Mouse (Mus musculus) kidney, postnatal 0 days (tissue): ENCODE data around the gene 1700020D05Rik. TPM values are rescaled to one million over a fixed set of nuclear protein-coding genes. Genes with fewer than 3 reads are reported as not detected.

Experiments used
- ATAC-seq: fragments of 200-750 bp; cut with Nextera tagmentation; replicated peaks from 2 replicates; pipeline ENCODE4 v1.8.0; 2017; ENCODE audit warnings: low read depth, moderate number of reproducible peaks, moderate TSS enrichment, moderate library complexity; ENCODE audit not compliant: low FRiP score
- DNase-seq: peaks from one replicate; pipeline ENCODE4 v3.0.0-alpha.2; 2016; ENCODE audit warnings: low spot score
- H3K27ac ChIP-seq: fragments of 300-500 bp; sonication (generic); 2 replicates; pipeline ENCODE4 v1.5.1; 2014; ENCODE audit warnings: mild to moderate bottlenecking
- H3K27me3 ChIP-seq: fragments of 300-500 bp; sonication (generic); 2 replicates; pipeline ENCODE4 v1.6.1; 2014; ENCODE audit warnings: low read length, mixed read lengths; ENCODE audit not compliant: insufficient read depth
- H3K36me3 ChIP-seq: fragments of 300-500 bp; sonication (generic); 2 replicates; pipeline ENCODE4 v1.6.1; 2014; ENCODE audit warnings: low read length, mixed read lengths; ENCODE audit not compliant: insufficient read depth
- H3K4me1 ChIP-seq: fragments of 300-500 bp; sonication (generic); replicated peaks from 2 replicates; pipeline ENCODE4 v1.6.1; 2014; ENCODE audit warnings: antibody characterized with exemption, low read length, mixed read lengths; ENCODE audit not compliant: insufficient read depth
- H3K4me2 ChIP-seq: fragments of 300-500 bp; sonication (generic); 2 replicates; pipeline ENCODE4 v1.6.1; 2014; ENCODE audit warnings: mild to moderate bottlenecking, low read length, moderate library complexity, mixed read lengths
- H3K4me3 ChIP-seq: fragments of 300-500 bp; sonication (generic); replicated peaks from 2 replicates; pipeline ENCODE4 v1.5.1; 2014; ENCODE audit warnings: low read depth, low read length
- H3K9ac ChIP-seq: fragments of 300-500 bp; sonication (generic); 2 replicates; pipeline ENCODE4 v1.6.1; 2014; ENCODE audit warnings: low read depth, low read length
- H3K9me3 ChIP-seq: fragments of 300-500 bp; sonication (generic); replicated peaks from 2 replicates; pipeline ENCODE4 v1.6.1; 2016; ENCODE audit warnings: low read length, inconsistent platforms, mixed read lengths
- CTCF ChIP-seq: IDR thresholded peaks from 2 replicates; pipeline ENCODE4 v1.5.1; 2016; ENCODE audit warnings: antibody characterized with exemption, low read depth, mild to moderate bottlenecking, moderate library complexity
- WGBS: fragments of 180-500 bp; shearing (Covaris S2); extraction: QIAGEN DNeasy Blood & Tissue Kit; methylation state at CpG from one replicate; pipeline ENCODE4 v1.1.7; 2014; 5-methylcytosine and 5-hydroxymethylcytosine counted together
- polyA plus RNA-seq: library from polyadenylated mRNA; unstranded; fragments of >200 nt; fragmentation: Nextera tagmentation; extraction: Ambion mirVana; gene quantifications from 2 replicates; pipeline ENCODE4 v1.2.1, GENCODE M21; 2015

1700020D05Rik gene
- polyA plus RNA-seq, 1 experiment from 2014 or later, result not detected

DNA sequence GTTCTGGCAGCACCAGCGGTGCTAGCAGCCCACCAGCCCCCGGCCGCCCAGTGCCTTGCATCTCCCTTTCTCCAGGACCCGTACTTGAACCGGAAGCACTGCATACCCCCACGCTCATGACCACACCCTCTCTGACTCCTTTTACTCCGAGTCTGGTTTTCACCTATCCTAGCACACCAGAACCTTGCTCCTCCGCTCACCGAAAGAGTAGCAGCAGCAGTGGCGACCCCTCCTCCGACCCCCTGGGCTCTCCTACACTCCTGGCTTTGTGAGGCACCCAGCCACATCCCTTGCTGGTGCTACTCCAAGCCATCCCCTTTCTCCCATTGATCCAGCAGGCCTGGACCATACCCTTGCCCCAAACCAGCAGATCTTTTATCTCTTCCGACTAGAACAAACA lies 48.5 kb downstream of the 1700020D05Rik start:
- H3K9me3 ChIP-seq, result no peaks in the 10 kb centered on the region
- peaks cover 7% of the 10 kb centered on the region; the same call in 1 of the 2 replicates for H3K36me3 ChIP-seq
- ATAC-seq (no peak), DNase-seq (no peak)
- peaks cover 12% of the 10 kb centered on the region for H3K4me1 ChIP-seq
- H3K4me3 ChIP-seq, result peak overlapping the region; percentile 81
- 62% methylated on average over 12 of the region's 12 CpGs for WGBS
- H3K4me2 ChIP-seq, result peak overlapping the region; percentile 97
- H3K27ac ChIP-seq, result no peak overlapping the region
- no peaks in the 10 kb centered on the region for H3K27me3 ChIP-seq
- H3K9ac ChIP-seq, result no peak overlapping the region; the same call in 1 of the 2 replicates
- no peak for TF ChIP-seq CTCF

Other genes with a start within 250 kb of the 1700020D05Rik start
- 14.2 and 14.8 TPM in 2 replicates for gene Pacs1, start 230.7 kb downstream of the 1700020D05Rik start, polyA plus RNA-seq
- 239 and 274 TPM in 2 replicates for gene Sf3b2, start 208.3 kb downstream of the 1700020D05Rik start, polyA plus RNA-seq
- 2.2 and 2.7 TPM in 2 replicates for gene Gal3st3, start 205.5 kb downstream of the 1700020D05Rik start, polyA plus RNA-seq
- not detected in 2 replicates for gene Catsper1, start 168.0 kb downstream of the 1700020D05Rik start, polyA plus RNA-seq
- gene Cst6, start 154.2 kb downstream of the 1700020D05Rik start, polyA plus RNA-seq, result 0.29 and 1.5 TPM in 2 replicates
- 30.8 and 34.0 TPM in 2 replicates for gene Eif1ad, start 137.0 kb downstream of the 1700020D05Rik start, polyA plus RNA-seq
- 344 and 363 TPM in 2 replicates for gene Banf1, start 136.6 kb downstream of the 1700020D05Rik start, polyA plus RNA-seq
- gene Sart1, start 115.1 kb downstream of the 1700020D05Rik start, polyA plus RNA-seq, result 56.1 and 57.8 TPM in 2 replicates
- 0.31 and 0.39 TPM in 2 replicates for gene Tsga10ip, start 101.3 kb downstream of the 1700020D05Rik start, polyA plus RNA-seq
- gene Drap1, start 78.8 kb downstream of the 1700020D05Rik start, polyA plus RNA-seq, result 237 and 246 TPM in 2 replicates
- 55.7 and 55.8 TPM in 2 replicates for gene AI837181, start 78.6 kb downstream of the 1700020D05Rik start, polyA plus RNA-seq
- gene Fosl1, start 56.2 kb downstream of the 1700020D05Rik start, polyA plus RNA-seq, result 0.32 TPM in 1 of 2 replicates, not detected in the other
- gene Ccdc85b, start 45.9 kb downstream of the 1700020D05Rik start, polyA plus RNA-seq, result 12.2 and 15.6 TPM in 2 replicates
- 141 and 150 TPM in 2 replicates for gene Fibp, start 43.2 kb downstream of the 1700020D05Rik start, polyA plus RNA-seq
- 0.79 and 1.2 TPM in 2 replicates for gene Ctsw, start 35.3 kb downstream of the 1700020D05Rik start, polyA plus RNA-seq
- gene Efemp2, start 29.8 kb downstream of the 1700020D05Rik start, polyA plus RNA-seq, result 126 and 140 TPM in 2 replicates
- 31.3 and 31.8 TPM in 2 replicates for gene Mus81, start 15.4 kb downstream of the 1700020D05Rik start, polyA plus RNA-seq
- gene Cfl1, start 13.3 kb downstream of the 1700020D05Rik start, polyA plus RNA-seq, result 2,170 and 2,281 TPM in 2 replicates
- 7.6 and 8.0 TPM in 2 replicates for gene Snx32, start 6.8 kb upstream of the 1700020D05Rik start, polyA plus RNA-seq
- 12.3 and 13.7 TPM in 2 replicates for gene Ovol1, start 56.9 kb upstream of the 1700020D05Rik start, polyA plus RNA-seq
- gene Ap5b1, start 64.2 kb upstream of the 1700020D05Rik start, polyA plus RNA-seq, result 7.1 and 7.2 TPM in 2 replicates
- 107 and 128 TPM in 2 replicates for gene Rnaseh2c, start 98.1 kb upstream of the 1700020D05Rik start, polyA plus RNA-seq
- gene Kat5, start 106.5 kb upstream of the 1700020D05Rik start, polyA plus RNA-seq, result 54.0 and 56.5 TPM in 2 replicates
- 42.6 and 45.5 TPM in 2 replicates for gene Rela, start 133.7 kb upstream of the 1700020D05Rik start, polyA plus RNA-seq
- 22.5 and 26.2 TPM in 2 replicates for gene Sipa1, start 159.9 kb upstream of the 1700020D05Rik start, polyA plus RNA-seq
- gene Map3k11, start 185.0 kb upstream of the 1700020D05Rik start, polyA plus RNA-seq, result 35.4 and 39.8 TPM in 2 replicates
- gene Pcnx3, start 185.1 kb upstream of the 1700020D05Rik start, polyA plus RNA-seq, result 14.8 and 15.0 TPM in 2 replicates
- gene Kcnk7, start 200.6 kb upstream of the 1700020D05Rik start, polyA plus RNA-seq, result 0.32 and 0.33 TPM in 2 replicates
- 14.3 and 15.0 TPM in 2 replicates for gene Ehbp1l1, start 222.5 kb upstream of the 1700020D05Rik start, polyA plus RNA-seq
- 91.0 and 92.7 TPM in 2 replicates for gene Fam89b, start 225.9 kb upstream of the 1700020D05Rik start, polyA plus RNA-seq
- gene Ltbp3, start 237.1 kb upstream of the 1700020D05Rik start, polyA plus RNA-seq, result 22.3 and 23.9 TPM in 2 replicates